Mouse (Mus musculus): ENCODE results near the gene Hmgb1.

The Hmgb1 gene

DNA sequence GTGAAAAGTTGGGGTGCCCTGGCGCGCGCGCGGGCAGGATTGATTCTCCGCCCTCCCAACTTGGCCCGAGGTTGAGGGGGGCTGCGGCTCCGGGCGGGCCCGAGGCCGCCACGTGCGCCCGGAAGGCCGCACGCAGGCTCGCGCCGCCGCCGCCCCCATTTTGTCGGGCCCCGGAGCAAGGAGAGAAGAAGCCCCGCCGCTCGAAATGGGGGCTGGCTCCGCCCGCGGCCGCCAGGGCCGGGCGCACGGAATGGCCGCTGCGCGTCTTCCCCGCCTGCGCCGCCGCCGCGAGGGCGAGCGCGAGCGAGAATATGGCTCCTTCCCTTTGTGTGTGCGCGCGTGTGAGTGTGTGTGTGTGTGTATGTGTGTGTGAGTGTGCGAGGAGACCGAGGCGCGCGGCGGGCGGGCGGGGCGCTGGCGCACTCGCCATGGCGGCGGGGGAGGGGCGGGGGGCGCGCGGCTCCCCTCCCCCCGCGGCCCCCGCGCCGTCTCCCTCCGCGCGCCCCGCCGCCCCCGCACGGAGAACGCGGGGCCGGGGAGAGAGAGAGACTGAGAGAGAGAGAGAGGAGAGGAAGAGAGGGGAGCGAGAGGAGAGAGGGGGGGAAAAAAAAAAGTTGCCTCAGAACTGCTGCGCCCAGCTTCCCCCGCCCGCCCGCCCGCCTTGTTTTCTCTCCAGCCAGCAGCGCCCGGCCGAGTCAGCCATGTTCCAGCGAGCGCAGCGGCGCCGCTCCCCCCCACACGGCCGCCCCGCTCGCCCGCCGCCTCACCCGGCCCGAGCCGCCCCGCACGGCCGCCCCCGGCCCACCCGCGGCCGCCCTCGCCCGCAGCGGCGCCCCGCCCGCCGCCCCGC is 132.5 kb downstream of the Hmgb1 start:
- peak; percentile 87 to 92 for DNase-seq

- DNase-seq: peak in 1 of 2 experiments; percentile 74
Observed at GRCm38 (mm10) chr5:149051194-149051570, 133.1 kb downstream of the Hmgb1 start.

DNA sequence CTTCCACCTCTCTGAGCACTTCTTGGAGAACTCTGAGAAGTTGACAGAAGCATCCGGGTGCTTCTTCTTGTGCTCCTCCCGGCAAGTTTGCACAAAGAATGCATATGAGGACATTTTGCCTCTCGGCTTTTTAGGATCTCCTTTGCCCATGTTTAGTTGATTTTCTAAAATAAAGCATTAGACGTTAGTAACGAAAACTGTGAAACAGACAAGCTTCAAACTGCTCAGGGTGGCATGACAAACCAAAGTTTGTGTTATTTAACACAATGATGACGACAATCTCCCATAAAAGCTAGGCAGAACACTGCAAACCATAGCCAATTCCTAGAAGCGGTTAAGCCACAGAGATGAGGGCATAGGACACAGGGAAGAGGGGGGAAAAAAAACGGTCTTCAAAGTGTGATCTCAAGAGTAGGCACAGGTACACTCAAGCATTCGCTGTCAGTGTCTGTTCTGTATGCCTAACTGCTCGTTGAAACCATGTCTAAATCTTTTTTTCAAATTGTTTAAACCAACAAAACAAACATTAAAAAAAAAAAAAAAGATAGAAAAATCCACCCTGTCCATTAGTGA is 133.6 kb downstream of the Hmgb1 start:
- DNase-seq: no peak

DNA sequence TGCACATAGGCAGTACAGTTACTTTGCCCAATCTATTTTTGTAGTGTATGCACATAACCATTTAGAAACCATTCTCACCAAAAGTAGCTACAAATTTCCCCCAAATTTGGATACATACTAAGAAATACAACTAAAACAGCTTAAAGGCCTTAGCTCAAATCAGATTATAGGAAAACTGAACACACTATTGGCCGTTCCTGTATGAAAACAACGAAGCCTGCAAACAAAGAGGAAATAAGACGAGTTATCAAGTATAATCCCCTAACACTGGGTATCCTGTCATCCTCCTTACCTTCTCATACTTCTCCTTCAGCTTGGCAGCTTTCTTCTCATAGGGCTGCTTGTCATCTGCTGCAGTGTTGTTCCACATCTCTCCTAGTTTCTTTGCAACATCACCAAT is 134.9 kb downstream of the Hmgb1 start:
- no peak for DNase-seq

DNA sequence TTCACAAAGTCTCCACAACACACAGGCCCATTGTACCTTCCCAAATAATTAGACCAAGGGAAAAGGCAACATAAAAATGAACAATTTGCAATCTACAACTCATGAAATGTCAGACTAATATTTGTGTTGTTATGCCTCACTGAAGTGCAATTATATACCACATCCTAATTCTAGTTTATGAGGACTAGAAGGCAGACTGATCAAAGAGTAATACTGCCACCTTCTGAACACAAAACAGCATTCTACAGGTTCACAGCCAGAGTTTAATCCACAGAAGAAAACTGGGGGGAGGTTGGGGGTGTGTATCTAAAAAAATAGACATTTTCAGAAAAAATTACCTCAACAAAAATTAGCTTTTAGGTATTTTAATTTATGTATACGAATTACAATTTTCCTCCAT is 135.3 kb downstream of the Hmgb1 start:
- no peak for DNase-seq

- no peak for DNase-seq
Observed at GRCm38 (mm10) chr5:149046650-149047049, 137.6 kb downstream of the Hmgb1 start.

GRCm38 (mm10) chr5:149045470-149046085 is 138.7 kb downstream of the Hmgb1 start:
- no peak for DNase-seq

GRCm38 (mm10) chr5:149045054-149045453 is 139.2 kb downstream of the Hmgb1 start:
- no peak for DNase-seq

GRCm38 (mm10) chr5:149044067-149044466 is 140.2 kb downstream of the Hmgb1 start:
- no peak for DNase-seq

DNA sequence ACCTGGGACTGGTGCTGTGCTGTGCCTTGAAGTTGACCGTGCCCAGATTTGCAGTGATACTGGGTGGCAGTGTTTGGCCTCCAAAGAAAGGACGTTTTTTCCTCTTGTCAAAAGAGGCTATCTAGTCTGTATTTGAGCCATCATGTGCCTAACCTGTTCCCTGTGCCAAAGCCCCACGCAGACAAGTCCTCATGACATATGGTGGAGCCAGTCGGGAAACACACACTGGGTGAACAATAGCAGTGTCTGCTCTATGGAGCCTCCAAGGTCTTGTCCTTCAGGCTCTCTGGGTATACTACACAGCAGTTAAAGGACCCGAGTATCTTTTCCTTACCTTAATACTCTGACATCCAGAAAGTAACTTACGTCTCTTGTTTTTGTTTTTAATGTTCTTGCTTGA is 141.0 kb downstream of the Hmgb1 start:
- no peak for DNase-seq

DNA sequence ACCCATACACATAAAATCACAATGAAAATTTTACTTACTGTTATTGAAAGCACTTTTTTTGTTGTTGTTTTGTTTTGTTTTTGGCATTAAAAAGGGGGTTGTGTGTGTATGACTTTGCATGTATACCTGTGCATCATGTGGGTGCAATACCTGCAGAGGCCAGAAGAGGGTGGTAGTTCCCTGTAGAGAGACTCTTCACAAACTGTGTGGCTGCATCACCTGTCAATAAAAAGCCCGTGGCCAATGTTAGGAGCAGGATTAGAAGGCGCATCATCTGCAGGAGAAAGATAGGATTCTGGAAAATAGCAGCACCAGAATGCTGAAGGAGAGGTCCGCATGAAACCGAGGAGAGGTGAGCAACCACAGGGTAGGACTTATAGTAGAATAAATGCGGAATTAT is 144.5 kb downstream of the Hmgb1 start:
- DNase-seq: peak; percentile 59 to 61

GRCm38 (mm10) chr5:149037729-149038128 is 146.6 kb downstream of the Hmgb1 start:
- peak; percentile 55 to 70 for DNase-seq

DNA sequence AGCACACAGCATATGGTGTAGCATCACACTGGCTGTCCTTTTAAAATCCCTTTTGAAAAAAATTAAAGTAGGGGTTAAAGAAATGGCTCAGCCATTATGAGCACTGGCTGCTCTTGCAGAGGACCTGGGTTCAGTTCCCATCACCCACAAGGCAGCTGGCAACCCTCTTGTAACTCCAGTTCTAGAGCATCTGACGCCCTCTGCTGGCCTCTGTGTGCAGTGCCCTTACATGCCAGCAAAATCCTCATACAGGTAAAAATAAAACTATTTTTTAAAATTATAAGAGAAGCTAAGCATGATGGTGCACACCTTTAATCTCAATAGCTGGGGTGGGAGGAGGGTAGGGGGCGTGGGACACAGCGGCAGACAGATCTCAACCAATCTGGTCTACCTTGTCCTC is 147.4 kb downstream of the Hmgb1 start:
- DNase-seq: no peak

- DNase-seq: no peak
Observed at GRCm38 (mm10) chr5:149032438-149032837, 151.9 kb downstream of the Hmgb1 start.

- DNase-seq: peak; percentile 78 to 87
Observed at GRCm38 (mm10) chr5:149031199-149031750, 153.0 kb downstream of the Hmgb1 start.

- DNase-seq: no peak
Observed at GRCm38 (mm10) chr5:149030103-149030502, 154.2 kb downstream of the Hmgb1 start.

GRCm38 (mm10) chr5:149028394-149028793 is 155.9 kb downstream of the Hmgb1 start:
- no peak for DNase-seq

GRCm38 (mm10) chr5:149027389-149027788 is 156.9 kb downstream of the Hmgb1 start:
- no peak for DNase-seq

- peak in 1 of 2 experiments; percentile 28 for DNase-seq
Observed at GRCm38 (mm10) chr5:149021120-149021519, 163.2 kb downstream of the Hmgb1 start.

- DNase-seq: no peak
Observed at GRCm38 (mm10) chr5:149020681-149021062, 163.6 kb downstream of the Hmgb1 start.

- peak in 1 of 2 experiments; percentile 33 for DNase-seq
Observed at GRCm38 (mm10) chr5:149020059-149020680, 164.1 kb downstream of the Hmgb1 start.

DNA sequence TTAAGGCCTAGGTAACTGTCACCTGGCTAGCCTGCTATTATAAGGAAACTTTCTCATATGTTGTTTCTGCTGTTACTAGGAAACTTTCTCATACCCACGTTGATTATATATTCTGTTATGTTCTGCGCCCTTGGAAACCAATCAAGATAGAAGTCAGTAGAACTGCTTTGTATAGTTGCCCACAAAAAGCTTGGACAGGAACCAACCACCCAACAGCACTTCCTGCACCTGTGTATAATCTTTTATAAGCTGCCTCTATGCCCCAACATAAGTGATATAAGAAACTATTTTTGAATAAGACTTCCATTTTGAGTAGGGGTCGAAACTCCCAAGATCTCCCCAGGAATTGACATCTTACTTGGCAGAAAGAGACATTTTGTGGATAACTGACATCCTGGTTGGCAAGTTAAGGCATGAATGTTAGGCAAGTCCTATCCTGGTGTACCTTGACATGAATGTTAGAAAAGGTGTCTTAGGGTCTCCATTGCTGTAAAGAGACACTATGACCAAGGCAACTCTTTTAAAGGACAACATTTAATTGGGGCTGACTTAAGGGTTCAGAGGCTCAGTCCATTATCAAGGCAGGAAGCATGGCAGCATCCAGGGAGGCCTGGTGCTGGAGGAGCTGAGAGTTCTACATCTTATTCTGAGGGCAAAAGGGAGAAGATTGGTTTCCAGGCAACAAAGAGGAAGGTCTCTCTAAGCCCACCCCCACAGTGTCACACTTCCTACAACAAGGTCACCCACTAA is 166.4 kb downstream of the Hmgb1 start:
- no peak for DNase-seq

Measured in kidney, postnatal 4 days (tissue).